Mouse (Mus musculus) liver, embryonic 15.5 days (tissue): Measurements from ENCODE around the gene Cct2. TPM values are rescaled to one million over a fixed set of nuclear protein-coding genes. Genes with fewer than 3 reads are reported as not detected.

Source experiments
- ATAC-seq: fragments of 200-750 bp; cut with Nextera tagmentation; 2 replicates; pipeline ENCODE4 v1.8.0; 2017; ENCODE audit warnings: moderate number of reproducible peaks, mild to moderate bottlenecking, moderate library complexity; ENCODE audit not compliant: insufficient read depth
- H3K27ac ChIP-seq: fragments of 300-500 bp; sonication (generic); replicated peaks from 2 replicates; pipeline ENCODE4 v1.5.1; 2015; ENCODE audit warnings: mild to moderate bottlenecking, inconsistent platforms
- H3K27me3 ChIP-seq: fragments of 300-500 bp; sonication (generic); 2 replicates; pipeline ENCODE4 v1.6.1; 2015; ENCODE audit warnings: mild to moderate bottlenecking, inconsistent platforms
- H3K36me3 ChIP-seq: fragments of 300-500 bp; sonication (generic); replicated peaks from 2 replicates; pipeline ENCODE4 v1.6.1; 2015; ENCODE audit warnings: moderate library complexity, mild to moderate bottlenecking, inconsistent platforms
- H3K4me1 ChIP-seq: fragments of 300-500 bp; sonication (generic); replicated peaks from 2 replicates; pipeline ENCODE4 v1.6.1; 2015; ENCODE audit warnings: inconsistent platforms
- H3K4me2 ChIP-seq: fragments of 300-500 bp; sonication (generic); 2 replicates; pipeline ENCODE4 v1.6.1; 2015; ENCODE audit warnings: moderate library complexity, mild to moderate bottlenecking, inconsistent platforms
- H3K4me3 ChIP-seq: fragments of 300-500 bp; sonication (generic); replicated peaks from 2 replicates; pipeline ENCODE4 v1.5.1; 2015; ENCODE audit warnings: mild to moderate bottlenecking, inconsistent platforms
- H3K9ac ChIP-seq: fragments of 300-500 bp; sonication (generic); 2 replicates; pipeline ENCODE4 v1.6.1; 2015; ENCODE audit warnings: moderate library complexity, mild to moderate bottlenecking, inconsistent platforms
- H3K9me3 ChIP-seq: fragments of 300-500 bp; sonication (generic); replicated peaks from 2 replicates; pipeline ENCODE4 v1.6.1; 2016; ENCODE audit warnings: inconsistent platforms
- WGBS: fragments of 180-500 bp; shearing (Covaris S2); methylation state at CpG from one replicate; pipeline ENCODE4 v1.1.7; 2015; ENCODE audit warnings: mixed read lengths; ENCODE audit not compliant: insufficient replicate concordance; 5-methylcytosine and 5-hydroxymethylcytosine counted together
- polyA plus RNA-seq: library from polyadenylated mRNA; unstranded; fragments of >200 nt; fragmentation: Nextera tagmentation; extraction: Ambion mirVana; gene quantifications from 2 replicates; pipeline ENCODE4 v1.2.1, GENCODE M21; 2015

The Cct2 gene
- 141 and 142 TPM in 2 replicates for polyA plus RNA-seq

- Histone ChIP-seq H3K4me3 (peak within 1 kb of the TSS; percentile 85), H3K27me3 (no peaks in the 10 kb centered on the region), H3K36me3 (peaks cover 38% of the 10 kb centered on the region), H3K9me3 (no peaks in the 10 kb centered on the region), H3K4me2 (peak within 1 kb of the TSS; percentile 71), H3K27ac (peak within 1 kb of the TSS; percentile 83), H3K4me1 (peaks cover 25% of the 10 kb centered on the region), H3K9ac (peak within 1 kb of the TSS; percentile 74)
- ATAC-seq, result peak; percentile 91
- under 1% methylated on average over 68 of the region's 68 CpGs for WGBS
Observed at GRCm38 (mm10) chr10:117063254-117064021, at the start of gene Cct2. Cct2 (minus strand) TSS chr10:117063814.

DNA sequence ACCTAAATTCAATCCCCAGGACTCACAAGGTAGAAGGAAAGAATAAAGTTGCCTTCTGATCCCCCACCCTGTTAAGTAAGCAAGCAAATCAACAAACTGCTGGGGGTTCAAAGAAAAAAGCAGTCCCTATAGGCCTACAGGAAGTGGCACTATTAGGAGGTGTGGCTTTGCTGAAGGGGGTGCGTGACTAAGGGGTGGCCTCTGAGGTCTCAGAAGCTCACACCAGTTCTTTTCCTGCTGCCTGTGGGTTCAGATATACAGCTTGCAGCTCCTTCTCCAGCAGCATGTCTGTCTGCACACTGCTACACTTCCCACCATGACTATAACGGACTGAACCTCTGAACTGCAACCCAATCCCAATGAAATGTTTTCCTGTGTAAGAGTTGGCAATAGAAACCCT, 48.9 kb upstream of the Cct2 start:
- Histone ChIP-seq H3K9ac (no peak overlapping the region), H3K27ac (peak overlapping the region; percentile 77), H3K4me1 (peaks cover 79% of the 10 kb centered on the region), H3K4me3 (no peak overlapping the region), H3K36me3 (peaks cover 5% of the 10 kb centered on the region), H3K27me3 (no peaks in the 10 kb centered on the region), H3K4me2 (peak overlapping the region; percentile 60), H3K9me3 (no peaks in the 10 kb centered on the region)
- peak; percentile 86 for ATAC-seq
- WGBS, result 16% methylated on average over 2 of the region's 2 CpGs

DNA sequence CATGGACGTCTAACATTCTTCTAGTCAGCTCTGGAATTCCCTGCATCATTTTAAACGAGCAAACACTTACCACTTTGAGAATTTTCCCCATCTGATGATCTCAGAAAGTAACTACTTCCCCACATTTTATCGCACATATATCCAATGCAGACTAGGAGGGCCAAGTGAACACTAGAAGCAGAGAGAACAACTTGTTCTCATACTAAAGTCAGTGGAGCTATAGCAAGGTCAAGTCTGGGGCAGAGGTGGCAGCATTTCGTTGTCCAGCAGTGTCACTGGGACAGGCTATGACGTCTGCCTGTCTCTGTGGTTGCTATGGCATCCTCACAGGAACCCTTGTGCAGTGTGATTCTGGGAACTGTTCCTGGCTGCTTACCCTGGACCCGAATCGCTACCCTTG, 47.8 kb upstream of the Cct2 start:
- peaks cover 88% of the 10 kb centered on the region for H3K4me1 ChIP-seq
- H3K27me3 ChIP-seq, result no peaks in the 10 kb centered on the region
- 0 out of 2 replicates have a peak overlapping the region, but pooled peaks have one; percentile 6 for H3K4me2 ChIP-seq
- peak overlapping the region; percentile 69 for H3K27ac ChIP-seq
- no peak for ATAC-seq
- no peak overlapping the region for H3K9ac ChIP-seq
- no peaks in the 10 kb centered on the region for H3K9me3 ChIP-seq
- peaks cover 7% of the 10 kb centered on the region for H3K36me3 ChIP-seq
- 62% methylated on average over 7 of the region's 7 CpGs for WGBS
- no peak overlapping the region for H3K4me3 ChIP-seq

DNA sequence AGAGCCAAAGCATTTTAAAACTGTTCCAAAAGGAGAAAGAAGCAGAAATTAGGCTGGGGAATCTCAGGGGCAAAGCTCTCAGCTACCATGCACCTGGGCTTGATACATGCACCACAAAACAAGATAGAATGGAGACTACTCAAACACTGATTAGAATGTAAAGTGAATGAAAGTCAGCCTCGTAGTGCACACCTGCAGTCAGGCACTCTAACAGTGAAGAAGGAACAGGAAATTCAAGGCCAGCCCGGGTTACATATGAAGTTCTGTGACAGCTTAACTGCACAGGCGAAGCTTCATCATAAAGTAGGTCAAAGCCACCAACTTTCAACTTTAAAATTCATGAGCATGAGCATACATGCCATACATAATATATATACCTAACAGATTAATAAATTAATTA, 46.7 kb upstream of the Cct2 start:
- H3K27me3 ChIP-seq, result no peaks in the 10 kb centered on the region
- 24% methylated on average over 3 of the region's 3 CpGs for WGBS
- no peak overlapping the region for H3K9ac ChIP-seq
- peak overlapping the region; percentile 69 for H3K27ac ChIP-seq
- peaks cover 7% of the 10 kb centered on the region for H3K36me3 ChIP-seq
- no peaks in the 10 kb centered on the region for H3K9me3 ChIP-seq
- no peak overlapping the region for H3K4me3 ChIP-seq
- ATAC-seq, result no peak
- no peak overlapping the region for H3K4me2 ChIP-seq
- H3K4me1 ChIP-seq, result peaks cover 91% of the 10 kb centered on the region

DNA sequence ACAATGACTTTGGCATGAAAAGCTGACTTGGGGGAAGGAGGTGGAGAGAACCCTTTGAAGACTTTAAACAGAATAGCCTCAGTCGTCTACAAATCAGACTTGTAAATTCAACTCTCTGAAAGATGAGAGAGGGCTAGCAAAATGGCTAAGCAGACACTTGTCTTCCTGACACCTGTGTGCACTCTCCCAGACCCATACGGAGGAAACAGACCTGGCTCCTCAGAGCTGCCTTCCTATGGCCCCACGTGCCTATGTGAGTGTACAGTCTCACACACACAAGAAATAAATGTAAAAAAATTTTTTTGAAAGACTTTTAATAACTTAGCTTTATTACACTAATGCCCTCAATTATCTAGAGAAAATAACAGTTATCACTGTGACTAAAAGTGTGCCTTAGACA, 43.1 kb upstream of the Cct2 start:
- WGBS, result 14% methylated on average over 3 of the region's 3 CpGs
- peaks cover 7% of the 10 kb centered on the region for H3K36me3 ChIP-seq
- H3K9me3 ChIP-seq, result no peaks in the 10 kb centered on the region
- H3K27me3 ChIP-seq, result no peaks in the 10 kb centered on the region
- peak; percentile 57 for ATAC-seq
- H3K4me3 ChIP-seq, result no peak overlapping the region
- peak overlapping the region; percentile 87 for H3K27ac ChIP-seq
- peak overlapping the region; percentile 49 for H3K4me2 ChIP-seq
- H3K4me1 ChIP-seq, result peaks cover 89% of the 10 kb centered on the region
- H3K9ac ChIP-seq, result peak overlapping the region; percentile 13; the same call in 1 of the 2 replicates

DNA sequence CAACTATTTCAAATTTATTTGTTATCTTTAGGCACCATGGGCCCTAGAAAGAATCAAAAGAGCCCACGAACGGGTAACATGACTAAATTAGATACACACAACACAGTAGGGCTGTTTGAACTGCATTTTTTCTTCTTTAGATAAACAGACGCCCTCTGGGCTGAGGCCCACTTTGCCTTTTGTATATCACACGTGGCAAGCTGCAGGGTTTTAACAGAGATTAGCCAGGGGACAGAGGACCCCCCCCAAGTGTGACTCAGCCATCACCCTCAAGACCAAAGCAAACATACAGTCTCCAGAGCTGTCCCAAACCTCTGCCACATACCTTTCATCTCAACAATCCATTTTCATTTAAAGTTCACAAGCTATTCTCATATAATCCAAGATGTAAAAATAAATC, 42.6 kb upstream of the Cct2 start:
- H3K4me2 ChIP-seq, result peak overlapping the region; percentile 49
- peak overlapping the region; percentile 13; the same call in 1 of the 2 replicates for H3K9ac ChIP-seq
- no peaks in the 10 kb centered on the region for H3K9me3 ChIP-seq
- ATAC-seq, result peak; percentile 88
- H3K4me1 ChIP-seq, result peaks cover 85% of the 10 kb centered on the region
- WGBS, result 11% methylated on average over 4 of the region's 4 CpGs
- H3K36me3 ChIP-seq, result peaks cover 7% of the 10 kb centered on the region
- H3K27me3 ChIP-seq, result no peaks in the 10 kb centered on the region
- H3K4me3 ChIP-seq, result no peak overlapping the region; the same call in 1 of the 2 replicates
- peak overlapping the region; percentile 87 for H3K27ac ChIP-seq

DNA sequence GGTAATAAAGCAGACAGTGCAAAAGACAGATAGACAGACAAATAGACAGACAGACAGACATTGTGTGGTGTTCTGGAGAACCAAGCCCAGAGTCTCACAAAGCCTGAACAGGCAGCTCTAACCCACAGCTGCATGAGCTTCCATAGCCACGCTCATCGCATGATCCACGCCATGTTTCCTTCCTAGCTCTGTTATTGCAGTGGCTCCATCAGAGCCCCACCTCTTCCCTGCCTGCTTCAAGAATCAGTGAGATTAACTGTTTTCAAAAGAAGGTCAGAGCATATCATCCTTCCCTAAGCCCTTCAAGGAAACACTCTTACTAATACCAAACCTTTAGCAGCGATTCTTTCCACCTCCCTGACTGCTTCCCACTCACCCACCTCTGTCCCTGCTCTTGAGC, 41.4 kb upstream of the Cct2 start:
- H3K9ac ChIP-seq, result 0 out of 2 replicates have a peak overlapping the region, but pooled peaks have one; percentile 36
- H3K27ac ChIP-seq, result peak overlapping the region; percentile 87
- peak overlapping the region; percentile 49 for H3K4me2 ChIP-seq
- ATAC-seq, result peak; percentile 23
- H3K4me1 ChIP-seq, result peaks cover 80% of the 10 kb centered on the region
- WGBS, result 26% methylated on average over 4 of the region's 4 CpGs
- peak overlapping the region; percentile 1 for H3K4me3 ChIP-seq
- H3K36me3 ChIP-seq, result peaks cover 16% of the 10 kb centered on the region
- H3K9me3 ChIP-seq, result no peaks in the 10 kb centered on the region
- H3K27me3 ChIP-seq, result no peaks in the 10 kb centered on the region

GRCm38 (mm10) chr10:117103854-117104598, 40.4 kb upstream of the Cct2 start:
- H3K9ac ChIP-seq, result peak overlapping the region; percentile 28
- H3K4me1 ChIP-seq, result peaks cover 79% of the 10 kb centered on the region

DNA sequence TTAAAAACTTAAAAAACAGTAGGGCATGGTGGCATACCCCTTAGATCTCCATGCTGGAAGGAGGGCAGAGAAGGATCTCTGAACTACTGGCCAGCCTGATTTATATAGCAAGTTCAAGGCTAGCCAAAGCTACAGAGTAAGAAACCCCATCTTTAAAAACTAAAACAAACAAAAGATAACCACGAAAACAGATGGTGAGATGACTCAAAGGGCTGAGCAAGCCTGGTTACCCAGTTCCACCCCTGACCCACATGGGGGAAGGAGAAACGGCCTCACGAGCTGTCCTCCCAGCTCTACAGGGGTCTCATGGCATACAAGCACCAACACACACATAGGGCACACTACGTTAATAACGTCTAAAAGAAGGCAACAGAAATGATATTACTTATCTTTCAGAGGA, 36.6 kb upstream of the Cct2 start:
- Histone ChIP-seq H3K4me2 (no peak overlapping the region), H3K27me3 (no peaks in the 10 kb centered on the region), H3K4me1 (peaks cover 72% of the 10 kb centered on the region), H3K36me3 (peaks cover 39% of the 10 kb centered on the region), H3K9ac (no peak overlapping the region), H3K27ac (0 out of 2 replicates have a peak overlapping the region, but pooled peaks have one; percentile 1), H3K4me3 (no peak overlapping the region), H3K9me3 (no peaks in the 10 kb centered on the region)
- no peak for ATAC-seq
- WGBS, result 61% methylated on average over 5 of the region's 5 CpGs

More at GRCm38 (mm10) chr10:117103854-117104598, 40.4 kb upstream of the Cct2 start:
- Histone ChIP-seq H3K4me3 (no peak overlapping the region), H3K27ac (peak overlapping the region; percentile 87), H3K4me2 (peak overlapping the region; percentile 39), H3K36me3 (peaks cover 18% of the 10 kb centered on the region), H3K9me3 (no peaks in the 10 kb centered on the region), H3K27me3 (no peaks in the 10 kb centered on the region)
- peak; percentile 45 for ATAC-seq

DNA sequence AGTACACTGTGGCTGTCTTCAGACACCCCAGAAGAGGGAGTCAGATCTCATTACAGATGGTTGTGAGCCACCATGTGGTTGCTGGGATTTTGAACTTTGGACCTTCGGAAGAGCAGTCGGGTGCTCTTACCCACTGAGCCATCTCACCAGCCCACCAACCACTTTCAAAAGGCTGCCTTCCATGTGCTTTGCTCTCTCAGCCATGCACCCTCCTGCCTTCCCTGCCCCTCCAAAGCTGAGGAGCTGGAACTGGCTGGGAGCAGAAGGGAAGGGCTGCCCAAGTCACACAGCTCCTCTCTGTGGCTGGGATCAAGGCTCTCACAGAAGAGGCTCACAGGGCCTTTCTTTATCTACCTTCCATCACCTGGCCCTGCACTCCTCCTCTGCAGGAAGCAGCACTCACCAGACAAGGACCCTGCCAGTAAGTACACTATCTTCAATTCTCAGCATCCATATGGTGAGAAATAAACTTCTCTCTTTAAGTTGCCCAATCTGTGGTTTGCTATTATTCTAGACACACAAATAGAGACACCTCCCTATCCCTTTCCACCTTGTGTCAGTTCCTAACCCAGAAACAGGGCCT, 33.6 kb upstream of the Cct2 start:
- peak; percentile 94 for ATAC-seq
- no peaks in the 10 kb centered on the region for H3K9me3 ChIP-seq
- peaks cover 62% of the 10 kb centered on the region for H3K4me1 ChIP-seq
- peak overlapping the region; percentile 85 for H3K27ac ChIP-seq
- 51% methylated on average over 2 of the region's 2 CpGs for WGBS
- H3K27me3 ChIP-seq, result no peaks in the 10 kb centered on the region
- peaks cover 67% of the 10 kb centered on the region for H3K36me3 ChIP-seq
- H3K4me2 ChIP-seq, result peak overlapping the region; percentile 35
- no peak overlapping the region for H3K4me3 ChIP-seq
- H3K9ac ChIP-seq, result peak overlapping the region; percentile 11; the same call in 1 of the 2 replicates

DNA sequence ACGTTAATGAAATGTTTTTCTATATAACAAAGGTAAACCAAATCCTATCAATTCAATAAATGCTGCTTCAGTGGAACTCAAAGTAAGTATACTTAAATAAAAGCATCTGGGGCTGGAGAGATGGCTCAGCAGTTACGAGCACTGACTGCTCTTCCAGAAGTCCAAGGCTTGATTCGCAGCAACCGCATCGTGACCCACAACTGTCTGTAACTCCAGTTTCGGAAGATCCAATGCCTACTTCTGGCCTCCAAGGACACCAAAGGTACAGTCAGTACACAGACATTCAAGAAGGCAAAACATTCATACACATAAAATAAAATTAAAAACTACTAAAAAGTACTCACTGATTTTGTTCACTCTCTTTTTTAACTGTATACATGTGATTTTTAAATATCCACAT, 32.5 kb upstream of the Cct2 start:
- H3K4me2 ChIP-seq, result no peak overlapping the region
- WGBS, result 90% methylated on average over 6 of the region's 6 CpGs
- ATAC-seq, result no peak
- no peaks in the 10 kb centered on the region for H3K27me3 ChIP-seq
- peaks cover 61% of the 10 kb centered on the region for H3K4me1 ChIP-seq
- H3K9me3 ChIP-seq, result no peaks in the 10 kb centered on the region
- no peak overlapping the region for H3K27ac ChIP-seq
- H3K4me3 ChIP-seq, result no peak overlapping the region
- no peak overlapping the region for H3K9ac ChIP-seq
- peaks cover 76% of the 10 kb centered on the region for H3K36me3 ChIP-seq
